Mouse (Mus musculus) forebrain, embryonic 10.5 days (tissue): ENCODE data around the gene Fis1. TPM values are rescaled to one million over a fixed set of nuclear protein-coding genes. Genes with fewer than 3 reads are reported as not detected.
A peak's percentile ranks its signal among the peaks of the same experiment; 100 is the strongest.

Experiments
- DNase-seq: peaks from one replicate; pipeline ENCODE4 v3.0.0-alpha.2; 2017; ENCODE audit warnings: low spot score; ENCODE audit errors: extremely low spot score
- H3K27ac ChIP-seq: fragments of 300-500 bp; sonication (generic); 2 replicates; pipeline ENCODE4 v1.5.1; 2016; ENCODE audit warnings: mild to moderate bottlenecking
- H3K27me3 ChIP-seq: fragments of 300-500 bp; sonication (generic); 2 replicates; pipeline ENCODE4 v1.6.1; 2016; ENCODE audit warnings: mild to moderate bottlenecking; ENCODE audit not compliant: poor library complexity, severe bottlenecking
- H3K36me3 ChIP-seq: fragments of 300-500 bp; sonication (generic); replicated peaks from 2 replicates; pipeline ENCODE4 v1.6.1; 2016; ENCODE audit warnings: mild to moderate bottlenecking, moderate library complexity
- H3K4me1 ChIP-seq: fragments of 300-500 bp; sonication (generic); 2 replicates; pipeline ENCODE4 v1.6.1; 2016
- H3K4me3 ChIP-seq: fragments of 300-500 bp; sonication (generic); 2 replicates; pipeline ENCODE4 v1.5.1; 2016; ENCODE audit warnings: mild to moderate bottlenecking, moderate library complexity
- H3K9me3 ChIP-seq: fragments of 300-500 bp; sonication (generic); 2 replicates; pipeline ENCODE4 v1.6.1; 2016; ENCODE audit warnings: mild to moderate bottlenecking, moderate library complexity
- WGBS: fragments of 180-500 bp; shearing (Covaris S2); methylation state at CpG from one replicate; pipeline ENCODE4 v1.1.7; 2016; 5-methylcytosine and 5-hydroxymethylcytosine counted together
- polyA plus RNA-seq: library from polyadenylated mRNA; unstranded; fragments of >200 nt; fragmentation: Nextera tagmentation; extraction: Ambion mirVana; gene quantifications from 2 replicates; pipeline ENCODE4 v1.2.1, GENCODE M21; 2016

Gene Fis1
- polyA plus RNA-seq, 1 experiment from 2014 or later, result 263 TPM

- WGBS, result 76% methylated on average over 8 of the region's 8 CpGs
- Histone ChIP-seq H3K27ac (peak overlapping the region; percentile 93; the same call in 1 of the 2 replicates), H3K4me1 (peaks cover 34% of the 10 kb centered on the region)
These were observed 10.0 kb downstream of the Fis1 start for GRCm38 (mm10) chr5:136962966-136963540.

GRCm38 (mm10) chr5:136965210-136965609 lies 12.1 kb downstream of the Fis1 start:
- peaks cover 67% of the 10 kb centered on the region for H3K36me3 ChIP-seq
- H3K27ac ChIP-seq, result no peak overlapping the region
- 96% methylated on average over 9 of the region's 9 CpGs for WGBS

More at GRCm38 (mm10) chr5:136962966-136963540, 10.0 kb downstream of the Fis1 start:
- H3K27me3 ChIP-seq, result no peaks in the 10 kb centered on the region
- peaks cover 75% of the 10 kb centered on the region for H3K36me3 ChIP-seq
- H3K9me3 ChIP-seq, result no peaks in the 10 kb centered on the region
- peak overlapping the region; percentile 73 for H3K4me3 ChIP-seq
- no peak for DNase-seq

DNA sequence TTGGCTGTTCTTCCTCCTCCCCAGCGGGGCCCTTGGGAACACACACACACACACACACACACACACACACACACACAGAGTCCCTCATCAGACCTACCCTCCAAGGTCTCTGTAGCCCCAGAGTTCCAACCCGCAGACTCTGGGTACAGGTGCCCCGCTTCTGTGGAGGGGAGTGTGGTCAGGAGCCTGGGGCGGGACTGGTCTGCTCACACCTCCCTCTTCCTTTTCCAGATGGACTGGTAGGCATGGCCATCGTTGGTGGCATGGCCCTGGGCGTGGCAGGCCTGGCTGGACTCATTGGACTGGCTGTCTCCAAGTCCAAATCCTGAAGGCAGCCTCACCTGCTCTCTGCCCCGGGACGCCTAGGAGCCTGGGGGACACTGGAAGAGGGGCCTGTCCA lies 12.6 kb downstream of the Fis1 start:
- WGBS, result 91% methylated on average over 7 of the region's 8 CpGs
- peaks cover 33% of the 10 kb centered on the region for H3K4me1 ChIP-seq
- H3K36me3 ChIP-seq, result peaks cover 62% of the 10 kb centered on the region
- DNase-seq, result no peak
- H3K9me3 ChIP-seq, result no peaks in the 10 kb centered on the region
- 0 out of 2 replicates have a peak overlapping the region, but pooled peaks have one; percentile 7 for H3K27ac ChIP-seq
- H3K27me3 ChIP-seq, result no peaks in the 10 kb centered on the region
- peak overlapping the region; percentile 5; the same call in 1 of the 2 replicates for H3K4me3 ChIP-seq

More at GRCm38 (mm10) chr5:136965210-136965609, 12.1 kb downstream of the Fis1 start:
- Histone ChIP-seq H3K9me3 (no peaks in the 10 kb centered on the region), H3K27me3 (no peaks in the 10 kb centered on the region), H3K4me1 (peaks cover 34% of the 10 kb centered on the region), H3K4me3 (no peak overlapping the region)
- no peak for DNase-seq

DNA sequence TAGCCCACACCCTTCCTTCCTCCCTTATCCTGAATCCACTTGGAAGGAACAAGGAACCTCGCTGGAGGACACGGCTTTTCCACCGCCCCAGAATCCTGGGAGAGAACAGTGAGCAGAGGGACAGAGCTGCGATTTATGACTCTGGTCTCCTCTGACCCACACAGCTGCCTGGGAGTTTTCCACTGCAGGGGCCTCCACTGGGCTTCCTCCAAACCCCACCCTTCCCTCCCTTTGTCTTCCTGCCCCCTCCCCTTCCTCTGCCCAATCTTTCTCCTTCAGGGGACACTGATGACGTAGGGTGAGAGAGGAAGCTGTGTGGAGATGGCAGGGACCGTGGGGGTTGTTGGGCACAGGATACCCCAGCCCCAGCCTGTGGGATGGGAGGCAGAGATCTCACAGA lies 13.3 kb downstream of the Fis1 start, which contains the start of gene Cldn15:
Cldn15 (plus strand) TSS at position 286 of the 400 bp plus-strand sequence.
- 81% methylated on average over 6 of the region's 6 CpGs for WGBS
- no peaks in the 10 kb centered on the region for H3K27me3 ChIP-seq
- peak within 1 kb of the TSS; percentile 41; the same call in 1 of the 2 replicates for H3K27ac ChIP-seq
- peaks cover 60% of the 10 kb centered on the region for H3K36me3 ChIP-seq
- H3K9me3 ChIP-seq, result no peaks in the 10 kb centered on the region
- no peak for DNase-seq
- H3K4me1 ChIP-seq, result peaks cover 27% of the 10 kb centered on the region
- H3K4me3 ChIP-seq, result peak within 1 kb of the TSS; percentile 5; the same call in 1 of the 2 replicates

GRCm38 (mm10) chr5:136966861-136967455 lies 13.9 kb downstream of the Fis1 start:
- H3K36me3 ChIP-seq, result peaks cover 60% of the 10 kb centered on the region
- H3K27me3 ChIP-seq, result no peaks in the 10 kb centered on the region
- 87% methylated on average over 4 of the region's 4 CpGs for WGBS
- H3K4me3 ChIP-seq, result no peak overlapping the region
- no peak for DNase-seq
- H3K27ac ChIP-seq, result peak overlapping the region; percentile 41; the same call in 1 of the 2 replicates
- peaks cover 22% of the 10 kb centered on the region for H3K4me1 ChIP-seq
- H3K9me3 ChIP-seq, result no peaks in the 10 kb centered on the region

GRCm38 (mm10) chr5:136967592-136967991 lies 14.5 kb downstream of the Fis1 start:
- Histone ChIP-seq H3K27me3 (no peaks in the 10 kb centered on the region), H3K4me1 (peaks cover 20% of the 10 kb centered on the region), H3K4me3 (no peak overlapping the region), H3K36me3 (peaks cover 60% of the 10 kb centered on the region), H3K27ac (no peak overlapping the region), H3K9me3 (no peaks in the 10 kb centered on the region)
- WGBS, result 83% methylated on average over 10 of the region's 10 CpGs
- DNase-seq, result no peak

- Histone ChIP-seq H3K9me3 (no peaks in the 10 kb centered on the region), H3K27ac (no peak overlapping the region), H3K36me3 (peaks cover 32% of the 10 kb centered on the region), H3K4me3 (no peak overlapping the region), H3K27me3 (no peaks in the 10 kb centered on the region), H3K4me1 (peaks cover 10% of the 10 kb centered on the region)
- DNase-seq, result no peak
- WGBS, result 67% methylated on average over 1 of the region's 1 CpGs
These were observed 17.6 kb downstream of the Fis1 start for GRCm38 (mm10) chr5:136970703-136971102.

- no peak overlapping the region for H3K27ac ChIP-seq
These were observed 20.6 kb downstream of the Fis1 start for GRCm38 (mm10) chr5:136973670-136974069.

DNA sequence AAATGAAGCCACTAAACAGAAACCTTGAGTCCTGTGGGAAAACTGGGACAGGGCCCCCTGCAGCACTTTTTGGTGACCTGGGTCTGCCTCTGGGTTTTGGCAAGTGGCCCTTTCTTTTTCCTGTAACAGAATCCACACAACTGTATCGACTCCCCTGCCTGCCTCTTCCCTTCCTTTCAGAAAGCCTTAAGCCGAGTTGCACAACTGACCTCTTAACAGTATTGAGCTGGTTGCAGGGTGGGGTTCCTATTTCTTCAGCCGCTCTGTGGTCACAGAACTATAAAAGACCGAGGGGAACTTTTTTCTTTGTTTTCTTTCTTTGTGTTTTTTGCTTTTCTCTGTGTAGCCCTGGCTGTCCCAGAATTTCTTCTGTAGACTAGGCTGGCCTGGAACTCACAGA lies 24.7 kb downstream of the Fis1 start:
- H3K27ac ChIP-seq, result no peak overlapping the region
- WGBS, result 83% methylated on average over 4 of the region's 4 CpGs
- H3K36me3 ChIP-seq, result peaks cover 31% of the 10 kb centered on the region
- H3K9me3 ChIP-seq, result no peaks in the 10 kb centered on the region
- H3K4me3 ChIP-seq, result no peak overlapping the region
- DNase-seq, result no peak
- no peaks in the 10 kb centered on the region for H3K27me3 ChIP-seq
- H3K4me1 ChIP-seq, result no peaks in the 10 kb centered on the region

More at GRCm38 (mm10) chr5:136973670-136974069, 20.6 kb downstream of the Fis1 start:
- no peak overlapping the region for H3K4me3 ChIP-seq
- no peaks in the 10 kb centered on the region for H3K27me3 ChIP-seq
- H3K36me3 ChIP-seq, result peaks cover 4% of the 10 kb centered on the region; the same call in 1 of the 2 replicates
- DNase-seq, result no peak
- 84% methylated on average over 8 of the region's 8 CpGs for WGBS
- H3K9me3 ChIP-seq, result no peaks in the 10 kb centered on the region
- H3K4me1 ChIP-seq, result no peaks in the 10 kb centered on the region

- H3K27ac ChIP-seq, result no peak overlapping the region
- H3K27me3 ChIP-seq, result no peaks in the 10 kb centered on the region
- 85% methylated on average over 2 of the region's 2 CpGs for WGBS
- DNase-seq, result no peak
- H3K4me1 ChIP-seq, result no peaks in the 10 kb centered on the region
- H3K36me3 ChIP-seq, result peaks cover 42% of the 10 kb centered on the region
- H3K9me3 ChIP-seq, result no peaks in the 10 kb centered on the region
- no peak overlapping the region for H3K4me3 ChIP-seq
These were observed 26.7 kb downstream of the Fis1 start for GRCm38 (mm10) chr5:136979762-136980161.

- Histone ChIP-seq H3K4me3 (no peak overlapping the region), H3K27me3 (no peaks in the 10 kb centered on the region), H3K27ac (no peak overlapping the region), H3K9me3 (no peaks in the 10 kb centered on the region), H3K36me3 (peaks cover 43% of the 10 kb centered on the region), H3K4me1 (peaks cover 6% of the 10 kb centered on the region)
- DNase-seq, result no peak
- 93% methylated on average over 8 of the region's 8 CpGs for WGBS
These were observed 27.9 kb downstream of the Fis1 start for GRCm38 (mm10) chr5:136980974-136981373.

DNA sequence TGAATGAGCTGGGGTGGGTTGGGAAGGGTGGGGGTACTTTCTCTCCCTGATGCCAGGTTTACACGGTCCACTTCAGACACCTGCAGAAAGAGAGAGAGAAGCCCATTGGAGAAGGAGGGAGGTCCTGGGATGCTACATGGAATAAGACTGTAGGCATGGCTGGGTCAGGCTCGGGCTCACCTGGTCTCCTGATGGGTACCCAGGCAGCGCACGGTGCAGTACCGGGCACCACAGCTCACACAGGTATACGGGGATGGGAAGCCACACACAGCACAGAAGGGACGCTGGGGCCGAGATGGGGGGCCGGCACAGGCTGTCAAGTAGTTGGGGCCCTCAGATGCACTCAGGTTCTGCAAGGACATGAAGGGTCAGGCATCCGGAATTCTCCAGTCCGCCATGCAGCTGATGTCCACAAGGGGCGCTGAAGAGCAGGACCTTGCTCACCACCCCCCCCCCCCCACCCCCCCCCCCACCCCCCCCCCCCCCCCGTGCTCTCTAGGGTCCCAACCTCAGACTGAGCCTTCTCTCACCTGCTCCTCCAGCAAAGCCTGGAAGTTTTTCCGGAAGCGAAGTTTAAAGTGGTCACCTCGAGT lies 29.4 kb downstream of the Fis1 start:
- WGBS, result 50% methylated on average over 15 of the region's 16 CpGs

DNA sequence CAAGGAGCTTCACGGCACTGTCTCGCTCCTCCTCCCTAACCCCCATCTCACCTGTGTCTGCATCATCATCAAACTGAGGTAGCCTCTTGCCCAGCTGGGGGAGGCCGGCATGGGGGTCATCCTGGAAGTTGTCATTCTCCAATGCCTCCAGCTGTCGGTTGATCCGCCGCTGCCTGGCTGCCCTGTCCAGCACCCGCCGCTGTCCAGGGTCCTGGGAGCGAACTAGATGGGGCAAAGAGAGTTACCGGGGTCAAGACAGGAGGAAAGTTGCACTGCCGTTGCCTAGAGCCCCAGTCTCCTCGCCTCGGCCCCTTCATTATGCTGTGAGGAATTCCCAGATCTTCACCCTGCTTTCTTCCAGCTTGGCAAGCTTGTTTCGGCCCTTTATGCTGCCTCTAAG lies 31.8 kb downstream of the Fis1 start:
- DNase-seq, result no peak
- Histone ChIP-seq H3K4me3 (no peak overlapping the region), H3K36me3 (peaks cover 51% of the 10 kb centered on the region), H3K27ac (no peak overlapping the region), H3K4me1 (peaks cover 26% of the 10 kb centered on the region), H3K27me3 (no peaks in the 10 kb centered on the region), H3K9me3 (no peaks in the 10 kb centered on the region)
- 52% methylated on average over 14 of the region's 14 CpGs for WGBS

More for the DNA sequence above, 29.4 kb downstream of the Fis1 start:
- no peak overlapping the region for H3K4me3 ChIP-seq
- no peak for DNase-seq
- no peaks in the 10 kb centered on the region for H3K27me3 ChIP-seq
- peaks cover 12% of the 10 kb centered on the region for H3K4me1 ChIP-seq
- peaks cover 43% of the 10 kb centered on the region for H3K36me3 ChIP-seq
- H3K27ac ChIP-seq, result no peak overlapping the region
- no peaks in the 10 kb centered on the region for H3K9me3 ChIP-seq
